Mouse (Mus musculus): ENCODE data around the gene Olfr1381. TPM values are rescaled to one million over a fixed set of nuclear protein-coding genes. Genes with fewer than 3 reads are reported as not detected.
"Not testable (repeated sequence)": the region's sequence is repeated elsewhere in the genome, so short reads cannot be mapped to it uniquely, and the experiment has no call there.

The Olfr1381 gene
- total and polyA plus RNA-seq, 2 experiments from 2014 or later, result not detected

DNA sequence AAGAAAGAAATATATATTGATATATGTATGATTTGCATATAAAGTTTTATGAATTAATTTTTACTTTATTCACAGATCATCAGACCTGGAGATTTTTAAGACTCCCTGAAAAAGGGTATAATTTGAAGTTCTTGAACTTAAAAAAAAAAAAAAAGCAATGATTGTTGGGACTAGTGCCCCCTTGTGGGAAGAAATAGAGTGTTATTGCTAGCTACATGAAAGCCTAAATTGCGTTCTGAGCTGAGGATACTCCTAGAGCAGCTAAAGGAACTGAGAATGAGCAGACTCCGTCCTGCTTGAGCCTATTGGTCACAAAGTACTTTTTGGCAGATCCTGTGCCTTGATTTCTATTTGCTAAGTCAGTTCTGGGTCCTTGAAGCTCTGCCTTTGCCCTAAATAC, 31.8 kb downstream of the Olfr1381 start:
- not testable (repeated sequence) for H3K9me3 ChIP-seq (ENCODE audit: low read length); H3K36me3 ChIP-seq (ENCODE audit: insufficient read depth, low read length); H3K27ac ChIP-seq; H3K4me1 ChIP-seq (ENCODE audit: insufficient read depth, low read length); ATAC-seq; H3K27me3 ChIP-seq (ENCODE audit: insufficient read depth, low read length); H3K9ac ChIP-seq (replicated peaks; ENCODE audit: low read length); H3K4me2 ChIP-seq (ENCODE audit: low read depth, low read length); H3K4me3 ChIP-seq (ENCODE audit: low read length)
- peak; percentile 28; the same call in 1 of the 2 replicates for TF ChIP-seq CTCF (IDR thresholded peaks at IDR 0.05; ENCODE audit: low read depth)
- DNase-seq (ENCODE audit: low spot score), result peak; percentile 29
- 39% methylated on average over 2 of the region's 2 CpGs for WGBS

DNA sequence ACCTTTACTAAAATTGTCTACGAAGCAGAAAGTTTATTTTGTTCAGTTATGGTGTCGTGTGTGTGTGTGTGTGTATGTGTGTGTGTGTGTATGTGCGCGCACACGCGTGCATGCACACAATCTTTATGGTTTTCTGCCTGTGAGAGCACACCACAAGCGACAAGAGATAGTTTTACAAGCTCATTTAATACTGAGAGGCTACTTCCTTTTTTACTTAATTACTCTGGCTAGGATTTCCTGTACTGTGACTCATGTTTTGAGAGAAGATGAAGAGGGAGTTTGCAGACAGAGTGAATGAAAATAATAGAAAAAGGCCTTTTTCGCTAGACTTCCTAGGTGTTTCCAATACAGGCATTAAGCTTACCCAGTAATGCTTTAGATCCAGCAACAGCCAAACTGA, 37.2 kb downstream of the Olfr1381 start:
- 89% methylated on average over 8 of the region's 8 CpGs for WGBS
- not testable (repeated sequence) for H3K27me3 ChIP-seq (ENCODE audit: insufficient read depth, low read length)

DNA sequence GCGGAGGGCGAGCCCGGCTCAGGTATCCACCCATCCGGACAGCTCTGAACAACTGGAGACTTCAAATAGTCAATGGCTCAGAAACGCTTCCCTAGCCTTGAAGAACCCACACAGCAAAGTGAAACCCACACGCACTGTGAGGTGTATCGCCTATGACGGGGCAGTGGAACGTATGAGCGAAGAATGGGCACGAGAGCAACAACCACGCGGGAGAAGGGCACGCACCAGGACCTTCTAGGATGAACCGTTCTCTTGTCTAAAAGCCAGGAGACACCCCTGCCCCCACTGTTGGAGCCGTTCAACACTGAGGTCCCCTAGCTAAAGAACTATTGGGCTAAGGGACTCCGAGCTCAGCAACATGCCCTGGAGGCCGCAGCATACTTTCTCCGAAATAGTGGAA, 47.0 kb downstream of the Olfr1381 start:
- Histone ChIP-seq H3K27ac (no peak overlapping the region), H3K9ac (replicated peaks; ENCODE audit: low read length) (no peak overlapping the region), H3K36me3 (ENCODE audit: insufficient read depth, low read length) (no peaks in the 10 kb centered on the region), H3K4me1 (ENCODE audit: insufficient read depth, low read length) (no peaks in the 10 kb centered on the region), H3K4me3 (ENCODE audit: low read length) (no peak overlapping the region), H3K9me3 (ENCODE audit: low read length) (no peaks in the 10 kb centered on the region), H3K27me3 (ENCODE audit: insufficient read depth, low read length) (no peaks in the 10 kb centered on the region), H3K4me2 (ENCODE audit: low read depth, low read length) (no peak overlapping the region)
- no peak for DNase-seq (ENCODE audit: low spot score)
- TF ChIP-seq CTCF (IDR thresholded peaks at IDR 0.05; ENCODE audit: low read depth), result no peak
- 94% methylated on average over 19 of the region's 19 CpGs for WGBS
- no peak for ATAC-seq

More for the DNA sequence above, 37.2 kb downstream of the Olfr1381 start:
- H3K27ac ChIP-seq; H3K36me3 ChIP-seq (ENCODE audit: insufficient read depth, low read length); H3K4me1 ChIP-seq (ENCODE audit: insufficient read depth, low read length); DNase-seq (ENCODE audit: low spot score); H3K9ac ChIP-seq (replicated peaks; ENCODE audit: low read length); H3K4me3 ChIP-seq (ENCODE audit: low read length); H3K9me3 ChIP-seq (ENCODE audit: low read length); ATAC-seq; H3K4me2 ChIP-seq (ENCODE audit: low read depth, low read length): not testable (repeated sequence)

DNA sequence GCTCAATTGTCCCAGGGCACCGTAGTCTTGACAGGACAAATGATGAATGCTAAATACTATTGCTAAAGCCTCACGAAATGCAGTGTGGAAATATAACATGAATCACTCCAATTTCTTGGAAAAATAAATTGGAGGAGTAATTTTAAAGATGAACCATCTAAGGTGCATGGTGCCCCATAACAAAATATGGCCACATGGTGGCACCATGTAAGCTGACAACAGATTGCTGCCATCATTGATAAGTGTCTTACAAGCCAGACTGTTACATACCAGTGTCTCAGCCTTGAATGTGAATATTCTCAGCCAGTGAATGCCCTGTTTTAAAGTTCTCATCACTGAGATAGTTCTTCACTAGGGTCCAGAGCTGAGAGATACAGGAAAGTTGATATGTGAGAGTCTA, 53.9 kb downstream of the Olfr1381 start:
- H3K4me1 ChIP-seq (ENCODE audit: insufficient read depth, low read length); DNase-seq (ENCODE audit: low spot score); H3K9ac ChIP-seq (replicated peaks; ENCODE audit: low read length); H3K36me3 ChIP-seq (ENCODE audit: insufficient read depth, low read length); H3K9me3 ChIP-seq (ENCODE audit: low read length); H3K27me3 ChIP-seq (ENCODE audit: insufficient read depth, low read length); H3K4me2 ChIP-seq (ENCODE audit: low read depth, low read length); H3K27ac ChIP-seq; H3K4me3 ChIP-seq (ENCODE audit: low read length); ATAC-seq: not testable (repeated sequence)
- peak; percentile 32; the same call in 1 of the 2 replicates for TF ChIP-seq CTCF (IDR thresholded peaks at IDR 0.05; ENCODE audit: low read depth)
- 67% methylated on average over 2 of the region's 2 CpGs for WGBS

Other genes starting within 250 kb of the Olfr1381 start
- not detected in 2 replicates for gene Olfr10, start 238.7 kb upstream of the Olfr1381 start, total RNA-seq (2014; rRNA removed)
- not detected in 2 replicates for gene Olfr10, start 238.7 kb upstream of the Olfr1381 start, polyA plus RNA-seq (2015; fragmentation: Nextera tagmentation; extraction: Ambion mirVana)
- gene Olfr1391, start 220.7 kb upstream of the Olfr1381 start, total RNA-seq (2014; rRNA removed), result not detected in 2 replicates
- gene Olfr1391, start 220.7 kb upstream of the Olfr1381 start, polyA plus RNA-seq (2015; fragmentation: Nextera tagmentation; extraction: Ambion mirVana), result not detected in 2 replicates
- not detected in 2 replicates for gene Olfr1390, start 208.3 kb upstream of the Olfr1381 start, total RNA-seq (2014; rRNA removed)
- gene Olfr1390, start 208.3 kb upstream of the Olfr1381 start, polyA plus RNA-seq (2015; fragmentation: Nextera tagmentation; extraction: Ambion mirVana), result not detected in 2 replicates
- not detected in 2 replicates for gene Olfr1389, start 120.4 kb upstream of the Olfr1381 start, total RNA-seq (2014; rRNA removed)
- not detected in 2 replicates for gene Olfr1389, start 120.4 kb upstream of the Olfr1381 start, polyA plus RNA-seq (2015; fragmentation: Nextera tagmentation; extraction: Ambion mirVana)
- gene Olfr1388, start 106.8 kb upstream of the Olfr1381 start, total RNA-seq (2014; rRNA removed), result 0.10 TPM in 1 of 2 replicates, not detected in the other
- 0.08 TPM in 1 of 2 replicates, not detected in the other for gene Olfr1388, start 106.8 kb upstream of the Olfr1381 start, polyA plus RNA-seq (2015; fragmentation: Nextera tagmentation; extraction: Ambion mirVana)
- gene Olfr1387, start 88.1 kb upstream of the Olfr1381 start, total RNA-seq (2014; rRNA removed), result not detected in 2 replicates
- not detected in 2 replicates for gene Olfr1387, start 88.1 kb upstream of the Olfr1381 start, polyA plus RNA-seq (2015; fragmentation: Nextera tagmentation; extraction: Ambion mirVana)
- gene Olfr1386, start 78.4 kb upstream of the Olfr1381 start, total RNA-seq (2014; rRNA removed), result not detected in 2 replicates
- gene Olfr1386, start 78.4 kb upstream of the Olfr1381 start, polyA plus RNA-seq (2015; fragmentation: Nextera tagmentation; extraction: Ambion mirVana), result not detected in 2 replicates
- gene Olfr1385, start 54.4 kb upstream of the Olfr1381 start, total RNA-seq (2014; rRNA removed), result not detected in 2 replicates
- gene Olfr1385, start 54.4 kb upstream of the Olfr1381 start, polyA plus RNA-seq (2015; fragmentation: Nextera tagmentation; extraction: Ambion mirVana), result not detected in 2 replicates
- not detected in 2 replicates for gene Olfr1384, start 36.7 kb upstream of the Olfr1381 start, total RNA-seq (2014; rRNA removed)
- gene Olfr1384, start 36.7 kb upstream of the Olfr1381 start, polyA plus RNA-seq (2015; fragmentation: Nextera tagmentation; extraction: Ambion mirVana), result not detected in 2 replicates
- gene Olfr1383, start 23.8 kb upstream of the Olfr1381 start, total RNA-seq (2014; rRNA removed), result not detected in 2 replicates
- gene Olfr1383, start 23.8 kb upstream of the Olfr1381 start, polyA plus RNA-seq (2015; fragmentation: Nextera tagmentation; extraction: Ambion mirVana), result not detected in 2 replicates
- not detected in 2 replicates for gene Olfr1382, start 15.2 kb upstream of the Olfr1381 start, total RNA-seq (2014; rRNA removed)
- gene Olfr1382, start 15.2 kb upstream of the Olfr1381 start, polyA plus RNA-seq (2015; fragmentation: Nextera tagmentation; extraction: Ambion mirVana), result not detected in 2 replicates
- gene Olfr1380, start 13.4 kb downstream of the Olfr1381 start, total RNA-seq (2014; rRNA removed), result not detected in 2 replicates
- gene Olfr1380, start 13.4 kb downstream of the Olfr1381 start, polyA plus RNA-seq (2015; fragmentation: Nextera tagmentation; extraction: Ambion mirVana), result not detected in 2 replicates
- gene Flt4, start 65.8 kb downstream of the Olfr1381 start, total RNA-seq (2014; rRNA removed), result 2.5 and 3.7 TPM in 2 replicates
- 1.2 TPM in 2 replicates for gene Flt4, start 65.8 kb downstream of the Olfr1381 start, polyA plus RNA-seq (2015; fragmentation: Nextera tagmentation; extraction: Ambion mirVana)
- gene Scgb3a1, start 120.2 kb downstream of the Olfr1381 start, total RNA-seq (2014; rRNA removed), result not detected in 2 replicates
- 0.33 and 0.55 TPM in 2 replicates for gene Scgb3a1, start 120.2 kb downstream of the Olfr1381 start, polyA plus RNA-seq (2015; fragmentation: Nextera tagmentation; extraction: Ambion mirVana)
- 32.0 and 38.5 TPM in 2 replicates for gene Cnot6, start 169.3 kb downstream of the Olfr1381 start, total RNA-seq (2014; rRNA removed)
- gene Cnot6, start 169.3 kb downstream of the Olfr1381 start, polyA plus RNA-seq (2015; fragmentation: Nextera tagmentation; extraction: Ambion mirVana), result 32.7 and 33.0 TPM in 2 replicates